Mouse (Mus musculus) mammary gland, adult 2 months (tissue): ENCODE measurements around the gene Ctnnd2. TPM values are rescaled to one million over a fixed set of nuclear protein-coding genes. Genes with fewer than 3 reads are reported as not detected.

Experiments used
- polyA plus RNA-seq: library from polyadenylated mRNA; depleted of rRNA; stranded (reverse); fragments of >200 nt; gene quantifications from 2 replicates; pipeline ENCODE4 v1.2.3, GENCODE M21; 2012; ENCODE audit warnings: low replicate concordance; rRNA removed

The Ctnnd2 gene
- polyA plus RNA-seq: 0.65 and 1.9 TPM in 2 replicates

GRCm38 (mm10) chr15:30172391-30173281, at the start of gene Ctnnd2:
Ctnnd2 (plus strand) TSS chr15:30172593.

